Mouse (Mus musculus) liver, embryonic 11.5 days (tissue): ENCODE data around the gene Gm49486. TPM values are rescaled to one million over a fixed set of nuclear protein-coding genes. Genes with fewer than 3 reads are reported as not detected.
A peak's percentile ranks its signal among the peaks of the same experiment; 100 is the strongest.

ENCODE experiments used
- ATAC-seq: fragments of 200-750 bp; cut with Nextera tagmentation; replicated peaks from 2 replicates; pipeline ENCODE4 v1.8.0; 2017; ENCODE audit warnings: moderate number of reproducible peaks, mild to moderate bottlenecking, moderate TSS enrichment, moderate library complexity; ENCODE audit not compliant: low FRiP score
- DNase-seq: peaks from one replicate; pipeline ENCODE4 v3.0.0-alpha.2; 2017; ENCODE audit warnings: low spot score
- H3K27ac ChIP-seq: fragments of 300-500 bp; sonication (generic); 2 replicates; pipeline ENCODE4 v1.5.1; 2014; ENCODE audit warnings: mild to moderate bottlenecking, low read depth, low read length, control low read depth
- H3K27me3 ChIP-seq: fragments of 300-500 bp; sonication (generic); replicated peaks from 2 replicates; pipeline ENCODE4 v1.6.1; 2014; ENCODE audit warnings: low read length, mixed read lengths; ENCODE audit not compliant: control insufficient read depth, insufficient read depth
- H3K36me3 ChIP-seq: fragments of 300-500 bp; sonication (generic); 2 replicates; pipeline ENCODE4 v1.6.1; 2014; ENCODE audit warnings: mild to moderate bottlenecking, low read length, moderate library complexity, mixed read lengths; ENCODE audit not compliant: control insufficient read depth, insufficient read depth
- H3K4me1 ChIP-seq: fragments of 300-500 bp; sonication (generic); replicated peaks from 2 replicates; pipeline ENCODE4 v1.6.1; 2014; ENCODE audit warnings: low read length, mixed read lengths; ENCODE audit not compliant: control insufficient read depth, insufficient read depth
- H3K4me2 ChIP-seq: fragments of 300-500 bp; sonication (generic); 2 replicates; pipeline ENCODE4 v1.6.1; 2014; ENCODE audit warnings: mild to moderate bottlenecking, control low read depth, moderate library complexity
- H3K4me3 ChIP-seq: fragments of 300-500 bp; sonication (generic); 2 replicates; pipeline ENCODE4 v1.5.1; 2014; ENCODE audit warnings: low read depth, low read length, control low read depth
- H3K9ac ChIP-seq: fragments of 300-500 bp; sonication (generic); 2 replicates; pipeline ENCODE4 v1.6.1; 2014; ENCODE audit warnings: low read depth, low read length, control low read depth
- H3K9me3 ChIP-seq: fragments of 300-500 bp; sonication (generic); 2 replicates; pipeline ENCODE4 v1.6.1; 2016; ENCODE audit warnings: low read length, inconsistent platforms, mixed read lengths; ENCODE audit not compliant: control insufficient read depth
- WGBS: fragments of 180-500 bp; shearing (Covaris S2); extraction: QIAGEN DNeasy Blood & Tissue Kit; methylation state at CpG from one replicate; pipeline ENCODE4 v1.1.7; 2014; 5-methylcytosine and 5-hydroxymethylcytosine counted together
- polyA plus RNA-seq: library from polyadenylated mRNA; unstranded; fragments of >200 nt; fragmentation: Nextera tagmentation; extraction: Ambion mirVana; gene quantifications from 2 replicates; pipeline ENCODE4 v1.2.1, GENCODE M21; 2014

Gene Gm49486
- polyA plus RNA-seq, 1 experiment from 2014 or later: 0.10 TPM

- H3K4me3 ChIP-seq: peak overlapping the region; percentile 36
- peak overlapping the region; percentile 73 for H3K4me2 ChIP-seq
- DNase-seq: peak; percentile 69
- H3K4me1 ChIP-seq: peaks cover 9% of the 10 kb centered on the region
- H3K36me3 ChIP-seq: no peaks in the 10 kb centered on the region
- 3% methylated on average over 33 of the region's 33 CpGs for WGBS
- H3K9me3 ChIP-seq: no peaks in the 10 kb centered on the region
- ATAC-seq: peak; percentile 74
- H3K9ac ChIP-seq: no peak overlapping the region
- no peak overlapping the region for H3K27ac ChIP-seq
- peaks cover 10% of the 10 kb centered on the region for H3K27me3 ChIP-seq
Observed at GRCm38 (mm10) chr15:79270317-79271123, 41.3 kb downstream of the Gm49486 start.

- 16% methylated on average over 17 of the region's 17 CpGs for WGBS
- peak; percentile 65 for DNase-seq
- H3K4me1 ChIP-seq: peaks cover 9% of the 10 kb centered on the region
- no peak overlapping the region for H3K27ac ChIP-seq
- H3K4me3 ChIP-seq: peak overlapping the region; percentile 36
- no peaks in the 10 kb centered on the region for H3K36me3 ChIP-seq
- H3K9ac ChIP-seq: no peak overlapping the region
- peaks cover 10% of the 10 kb centered on the region for H3K27me3 ChIP-seq
- ATAC-seq: 0 out of 2 replicates have a peak, but pooled peaks have one; percentile 18
- peak overlapping the region; percentile 73 for H3K4me2 ChIP-seq
- H3K9me3 ChIP-seq: no peaks in the 10 kb centered on the region
Observed at GRCm38 (mm10) chr15:79271124-79271746, 42.0 kb downstream of the Gm49486 start.

DNA sequence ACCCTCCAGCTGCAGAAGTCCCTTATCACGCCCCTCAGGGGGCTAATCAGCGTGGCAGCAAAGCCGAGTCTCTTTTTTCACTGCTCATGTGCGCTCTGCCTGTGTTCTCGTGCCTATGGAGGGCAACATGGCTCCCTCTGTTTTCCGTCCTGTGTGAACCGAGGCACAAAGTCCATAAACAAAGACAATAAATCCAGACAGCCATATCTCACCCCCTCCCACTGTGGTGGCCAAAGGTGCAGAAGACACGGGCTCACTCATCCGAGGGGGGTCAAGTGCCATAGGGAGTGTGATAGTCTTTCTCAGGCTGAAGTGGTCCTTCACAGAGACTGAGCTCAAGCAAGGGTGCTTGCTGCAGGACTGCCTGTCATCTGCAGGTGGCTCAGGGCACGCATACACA is 43.8 kb downstream of the Gm49486 start:
- WGBS: 48% methylated on average over 10 of the region's 10 CpGs
- no peak for ATAC-seq

GRCm38 (mm10) chr15:79277728-79278127 is 48.5 kb downstream of the Gm49486 start:
- Histone ChIP-seq H3K36me3 (no peaks in the 10 kb centered on the region), H3K9me3 (no peaks in the 10 kb centered on the region), H3K4me2 (no peak overlapping the region), H3K27ac (no peak overlapping the region), H3K4me1 (peaks cover 16% of the 10 kb centered on the region), H3K27me3 (peaks cover 2% of the 10 kb centered on the region; the same call in 1 of the 2 replicates), H3K9ac (no peak overlapping the region), H3K4me3 (no peak overlapping the region)
- ATAC-seq (no peak), DNase-seq (no peak)
- 70% methylated on average over 10 of the region's 10 CpGs for WGBS

More for the DNA sequence above, 43.8 kb downstream of the Gm49486 start:
- Histone ChIP-seq H3K9me3 (no peaks in the 10 kb centered on the region), H3K27ac (no peak overlapping the region), H3K4me3 (no peak overlapping the region), H3K4me1 (peaks cover 9% of the 10 kb centered on the region), H3K36me3 (no peaks in the 10 kb centered on the region), H3K27me3 (peaks cover 2% of the 10 kb centered on the region; the same call in 1 of the 2 replicates), H3K9ac (no peak overlapping the region), H3K4me2 (no peak overlapping the region)
- no peak for DNase-seq

DNA sequence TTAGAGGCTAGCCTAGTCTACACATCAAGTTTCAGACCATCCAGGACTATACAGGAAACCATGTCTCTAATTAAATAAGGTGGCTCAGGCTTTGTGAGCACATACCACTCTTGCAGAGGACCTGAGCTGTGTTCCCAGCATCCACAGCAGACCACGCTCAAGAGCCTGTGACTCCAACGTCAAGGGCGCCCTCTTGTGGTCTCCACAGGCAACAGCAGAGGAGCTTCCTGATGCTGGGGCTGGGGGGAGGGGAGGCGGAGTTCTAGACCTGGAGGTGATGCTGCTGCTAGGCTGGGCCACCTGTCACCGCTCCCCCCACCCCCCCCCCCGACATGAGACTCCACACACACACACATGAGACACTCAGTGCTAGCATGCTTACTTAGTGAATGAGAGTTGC is 51.0 kb downstream of the Gm49486 start:
- no peak for DNase-seq
- no peaks in the 10 kb centered on the region for H3K36me3 ChIP-seq
- H3K27ac ChIP-seq: no peak overlapping the region
- H3K27me3 ChIP-seq: no peaks in the 10 kb centered on the region
- ATAC-seq: no peak
- no peak overlapping the region for H3K9ac ChIP-seq
- H3K9me3 ChIP-seq: no peaks in the 10 kb centered on the region
- H3K4me1 ChIP-seq: peaks cover 14% of the 10 kb centered on the region
- WGBS: 34% methylated on average over 6 of the region's 6 CpGs
- H3K4me3 ChIP-seq: no peak overlapping the region
- no peak overlapping the region for H3K4me2 ChIP-seq

- H3K4me2 ChIP-seq: no peak overlapping the region
- H3K4me1 ChIP-seq: peaks cover 14% of the 10 kb centered on the region
- no peak overlapping the region for H3K4me3 ChIP-seq
- ATAC-seq: 0 out of 2 replicates have a peak, but pooled peaks have one; percentile 41
- no peaks in the 10 kb centered on the region for H3K9me3 ChIP-seq
- no peak for DNase-seq
- no peaks in the 10 kb centered on the region for H3K36me3 ChIP-seq
- WGBS: 54% methylated on average over 5 of the region's 5 CpGs
- H3K27me3 ChIP-seq: no peaks in the 10 kb centered on the region
- H3K27ac ChIP-seq: peak overlapping the region; percentile 81
- peak overlapping the region; percentile 46 for H3K9ac ChIP-seq
Observed at GRCm38 (mm10) chr15:79280850-79281249, 51.7 kb downstream of the Gm49486 start.

DNA sequence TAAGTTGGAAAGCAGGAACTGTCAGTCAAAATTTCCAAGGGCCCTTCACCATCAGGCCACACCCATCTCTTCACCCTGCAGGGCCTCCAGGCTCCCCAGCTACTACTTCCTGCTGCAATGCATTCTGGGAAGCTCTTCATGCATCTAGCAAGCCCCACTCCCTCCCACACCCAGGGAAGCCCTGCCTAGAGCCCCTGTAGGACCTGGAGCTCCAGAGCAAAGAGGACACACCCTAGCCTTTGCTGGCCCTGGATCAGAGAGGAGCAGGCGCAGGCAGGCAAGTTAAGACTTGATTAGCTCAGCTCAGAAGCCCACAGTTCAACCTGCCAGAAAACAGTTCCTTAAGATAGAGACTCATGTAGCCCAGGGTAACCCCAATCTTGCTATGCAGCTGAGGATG is 52.2 kb downstream of the Gm49486 start:
- no peak overlapping the region for H3K4me2 ChIP-seq
- no peak overlapping the region; the same call in 1 of the 2 replicates for H3K9ac ChIP-seq
- no peaks in the 10 kb centered on the region for H3K9me3 ChIP-seq
- peaks cover 14% of the 10 kb centered on the region for H3K4me1 ChIP-seq
- ATAC-seq: peak; percentile 92
- H3K4me3 ChIP-seq: no peak overlapping the region
- 67% methylated on average over 1 of the region's 1 CpGs for WGBS
- no peaks in the 10 kb centered on the region for H3K27me3 ChIP-seq
- peak overlapping the region; percentile 86 for H3K27ac ChIP-seq
- DNase-seq: peak; percentile 64
- H3K36me3 ChIP-seq: peaks cover 4% of the 10 kb centered on the region; the same call in 1 of the 2 replicates

DNA sequence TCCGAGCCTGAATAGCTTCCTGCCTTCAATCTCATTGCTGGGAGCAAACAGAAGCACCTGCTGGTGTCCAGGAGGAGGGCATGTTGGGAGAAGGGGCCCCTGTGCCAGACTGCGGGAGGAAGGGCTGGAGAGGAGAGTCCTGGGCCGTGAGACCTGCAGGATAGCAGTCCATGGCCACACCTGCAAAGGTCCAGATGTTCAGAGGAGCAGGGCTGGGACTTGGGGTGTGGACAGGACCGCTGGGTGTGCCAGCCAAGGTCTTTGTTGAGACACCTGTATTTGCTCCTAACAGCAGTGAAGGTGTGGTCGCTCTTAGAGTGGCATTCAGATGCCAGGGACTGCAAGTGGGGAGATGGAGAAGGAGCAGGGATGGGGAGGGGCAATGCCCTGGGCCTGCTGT is 53.2 kb downstream of the Gm49486 start:
- Histone ChIP-seq H3K4me2 (no peak overlapping the region), H3K36me3 (peaks cover 6% of the 10 kb centered on the region; the same call in 1 of the 2 replicates), H3K4me3 (no peak overlapping the region), H3K9ac (no peak overlapping the region), H3K9me3 (no peaks in the 10 kb centered on the region), H3K27me3 (no peaks in the 10 kb centered on the region), H3K4me1 (peaks cover 14% of the 10 kb centered on the region), H3K27ac (no peak overlapping the region)
- WGBS: 73% methylated on average over 5 of the region's 5 CpGs
- ATAC-seq (no peak), DNase-seq (no peak)
